Mouse (Mus musculus) subcutaneous adipose tissue, adult 2 months (tissue): ENCODE measurements around the gene Dpy30. TPM values are rescaled to one million over a fixed set of nuclear protein-coding genes. Genes with fewer than 3 reads are reported as not detected.

Experiments used
- polyA plus RNA-seq: library from polyadenylated mRNA; depleted of rRNA; stranded (reverse); fragments of >200 nt; gene quantifications from 2 replicates; pipeline ENCODE4 v1.2.3, GENCODE M21; 2012; ENCODE audit warnings: low replicate concordance; rRNA removed

Gene Dpy30
- polyA plus RNA-seq: 24.7 and 35.7 TPM in 2 replicates

GRCm38 (mm10) chr17:74323844-74324243 lies at the start of gene Dpy30:
Gene Dpy30 (minus strand): TSS chr17:74323944.

GRCm38 (mm10) chr17:74338937-74339804 lies 15.4 kb upstream of the Dpy30 start, which contains the start of gene Spast:
Gene Spast (plus strand): TSS chr17:74338987.

GRCm38 (mm10) chr17:74295026-74295970 lies 28.4 kb downstream of the Dpy30 start, which contains the start of gene Memo1:
Gene Memo1 (minus strand): TSS chr17:74295521.

Other genes with a start within 250 kb of the Dpy30 start
- gene Memo1, start 28.4 kb downstream of the Dpy30 start, polyA plus RNA-seq: 57.7 and 65.3 TPM in 2 replicates
- gene Spast, start 15.0 kb upstream of the Dpy30 start, polyA plus RNA-seq: 5.0 and 7.5 TPM in 2 replicates
- 22.6 and 29.4 TPM in 2 replicates for gene Slc30a6, start 71.7 kb upstream of the Dpy30 start, polyA plus RNA-seq
- 0.44 and 0.58 TPM in 2 replicates for gene Nlrc4, start 135.2 kb upstream of the Dpy30 start, polyA plus RNA-seq
- gene Yipf4, start 165.5 kb upstream of the Dpy30 start, polyA plus RNA-seq: 22.2 and 42.0 TPM in 2 replicates
- 78.4 and 115 TPM in 2 replicates for gene Birc6, start 204.4 kb upstream of the Dpy30 start, polyA plus RNA-seq